Mouse (Mus musculus): Measurements from ENCODE around the gene Msi2.

GRCm38 (mm10) chr11:88729363-88729762 lies 11.1 kb upstream of the Msi2 start:
- TF ChIP-seq POLR2A (IDR thresholded peaks at IDR 0.05; ENCODE audit: low read depth, low read length) (no peak), CTCF (IDR thresholded peaks at IDR 0.05; ENCODE audit: extremely low read depth, insufficient read depth, insufficient read length, insufficient replicate concordance) (no peak)
